Mouse (Mus musculus): ENCODE measurements around the gene Thap2. TPM values are rescaled to one million over a fixed set of nuclear protein-coding genes. Genes with fewer than 3 reads are reported as not detected.

Gene Thap2
- 25.0 and 27.3 TPM in 2 replicates for polyA plus RNA-seq (2016; fragmentation: Nextera tagmentation; extraction: Ambion mirVana)

DNA sequence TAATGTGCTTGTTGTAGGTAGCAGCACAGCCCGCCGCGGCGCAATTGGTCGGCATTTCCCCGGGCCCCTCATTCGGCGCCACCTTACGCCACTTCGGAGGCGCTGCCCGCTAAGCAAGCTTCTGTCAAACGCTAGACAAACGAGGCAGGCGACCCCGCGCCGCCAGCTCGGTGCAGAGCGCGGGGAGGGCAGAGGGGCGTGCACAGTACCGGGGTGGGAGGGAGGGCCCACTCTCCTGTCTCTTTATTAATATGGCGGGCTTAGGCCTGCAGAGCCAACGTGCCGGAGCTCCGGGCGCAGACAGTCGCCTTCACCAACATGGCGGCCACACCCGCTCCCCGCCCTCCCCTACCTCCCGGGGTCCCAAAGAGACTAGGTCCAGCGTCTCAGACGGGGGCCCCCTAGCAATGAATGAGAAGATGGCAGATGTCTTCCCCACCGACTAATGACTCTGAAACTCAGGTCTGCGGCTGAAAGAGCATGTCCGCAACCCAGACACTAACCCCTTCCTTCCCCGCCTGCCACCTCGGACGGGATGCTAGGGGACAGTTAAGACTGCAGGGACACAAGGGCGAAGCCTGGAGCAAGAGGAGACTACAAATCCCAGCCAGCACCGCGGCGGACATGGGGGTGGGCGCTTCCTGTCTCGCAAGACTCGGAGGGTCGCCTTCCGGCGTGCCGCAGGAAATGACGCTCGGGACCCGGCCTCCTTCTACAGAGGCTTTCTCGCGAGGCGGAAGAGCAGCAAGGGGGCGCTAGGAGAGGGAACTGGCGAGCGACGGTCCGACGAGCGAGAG is at the start of gene Thap2, which contains the start of gene Zfc3h1:
Thap2 (minus strand) TSS at position 223 of the 797 bp plus-strand sequence.
Zfc3h1 (plus strand) TSS at position 739 of the 797 bp plus-strand sequence.
- WGBS: under 1% methylated on average over 65 of the region's 65 CpGs
- Histone ChIP-seq H3K27me3 (ENCODE audit: low read depth, poor library complexity, severe bottlenecking) (no peaks in the 10 kb centered on the region), H3K4me1 (peaks cover 43% of the 10 kb centered on the region), H3K4me3 (peak within 1 kb of the TSS; percentile 78), H3K27ac (replicated peaks) (peak within 1 kb of the TSS; percentile 97), H3K36me3 (peaks cover 26% of the 10 kb centered on the region), H3K9me3 (replicated peaks) (no peaks in the 10 kb centered on the region)
- peak; percentile 99 for DNase-seq (ENCODE audit: low spot score)

- no peak for DNase-seq (ENCODE audit: low spot score)
- H3K36me3 ChIP-seq: peaks cover 97% of the 10 kb centered on the region
- no peak overlapping the region for H3K4me3 ChIP-seq
Observed at GRCm38 (mm10) chr10:115425351-115425750, 41.1 kb upstream of the Thap2 start.

DNA sequence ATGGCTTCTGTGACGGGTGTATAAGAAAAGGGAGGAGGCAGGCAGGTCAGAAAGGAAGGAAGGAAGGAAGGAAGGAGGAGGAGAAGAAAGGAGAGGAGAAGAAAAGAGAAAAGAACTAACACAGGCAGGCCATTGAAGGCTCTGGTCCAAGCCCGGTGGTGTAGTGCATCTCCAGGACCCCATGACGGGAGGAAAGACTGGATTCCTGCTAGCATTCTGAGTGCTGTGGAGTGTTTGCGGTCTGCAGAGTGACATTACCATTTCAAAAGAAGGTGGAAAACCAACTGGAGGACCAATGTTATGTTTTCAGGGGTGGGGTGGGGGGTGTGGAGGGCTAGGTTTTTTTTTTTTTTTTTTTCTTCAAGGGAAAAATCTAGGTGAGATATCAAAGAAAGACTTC is 37.7 kb upstream of the Thap2 start:
- Histone ChIP-seq H3K27me3 (ENCODE audit: low read depth, poor library complexity, severe bottlenecking) (no peaks in the 10 kb centered on the region), H3K9me3 (replicated peaks) (no peaks in the 10 kb centered on the region), H3K27ac (replicated peaks) (no peak overlapping the region), H3K36me3 (peaks cover 96% of the 10 kb centered on the region), H3K4me1 (no peaks in the 10 kb centered on the region), H3K4me3 (no peak overlapping the region)
- WGBS: 86% methylated on average over 4 of the region's 4 CpGs
- DNase-seq (ENCODE audit: low spot score): no peak

More at GRCm38 (mm10) chr10:115425351-115425750, 41.1 kb upstream of the Thap2 start:
- 76% methylated on average over 2 of the region's 2 CpGs for WGBS
- Histone ChIP-seq H3K9me3 (replicated peaks) (no peaks in the 10 kb centered on the region), H3K4me1 (no peaks in the 10 kb centered on the region), H3K27ac (replicated peaks) (no peak overlapping the region), H3K27me3 (ENCODE audit: low read depth, poor library complexity, severe bottlenecking) (no peaks in the 10 kb centered on the region)

GRCm38 (mm10) chr10:115414056-115414455 is 29.8 kb upstream of the Thap2 start:
- 92% methylated on average over 3 of the region's 3 CpGs for WGBS
- peaks cover 98% of the 10 kb centered on the region for H3K36me3 ChIP-seq
- H3K4me1 ChIP-seq: no peaks in the 10 kb centered on the region

DNA sequence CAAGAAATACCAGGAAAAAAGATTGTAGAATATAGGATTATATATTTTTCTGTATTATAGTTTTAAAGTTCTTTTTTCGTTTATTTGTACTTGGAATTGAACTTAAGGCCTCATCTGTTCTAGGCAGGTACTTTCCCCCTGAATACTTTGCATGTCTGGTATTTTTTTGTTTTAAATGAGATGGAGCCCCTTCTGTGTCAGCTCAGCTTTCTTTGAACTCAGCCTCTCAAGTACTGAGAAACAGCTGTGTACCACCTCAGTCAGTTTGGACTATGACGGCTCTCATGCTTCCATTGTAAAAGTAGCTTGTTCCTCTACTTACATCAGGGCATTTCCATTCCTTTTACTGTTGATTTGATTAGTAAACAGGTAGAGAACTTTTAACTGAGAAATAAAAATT is 29.3 kb upstream of the Thap2 start:
- no peak overlapping the region for H3K4me3 ChIP-seq
- H3K27me3 ChIP-seq (ENCODE audit: low read depth, poor library complexity, severe bottlenecking): no peaks in the 10 kb centered on the region
- WGBS: 92% methylated on average over 2 of the region's 2 CpGs
- no peak overlapping the region for H3K27ac ChIP-seq (replicated peaks)
- H3K4me1 ChIP-seq: no peaks in the 10 kb centered on the region
- H3K9me3 ChIP-seq (replicated peaks): no peaks in the 10 kb centered on the region
- H3K36me3 ChIP-seq: peaks cover 98% of the 10 kb centered on the region
- no peak for DNase-seq (ENCODE audit: low spot score)

More at GRCm38 (mm10) chr10:115414056-115414455, 29.8 kb upstream of the Thap2 start:
- Histone ChIP-seq H3K4me3 (no peak overlapping the region), H3K27ac (replicated peaks) (no peak overlapping the region), H3K9me3 (replicated peaks) (no peaks in the 10 kb centered on the region), H3K27me3 (ENCODE audit: low read depth, poor library complexity, severe bottlenecking) (no peaks in the 10 kb centered on the region)
- no peak for DNase-seq (ENCODE audit: low spot score)

DNA sequence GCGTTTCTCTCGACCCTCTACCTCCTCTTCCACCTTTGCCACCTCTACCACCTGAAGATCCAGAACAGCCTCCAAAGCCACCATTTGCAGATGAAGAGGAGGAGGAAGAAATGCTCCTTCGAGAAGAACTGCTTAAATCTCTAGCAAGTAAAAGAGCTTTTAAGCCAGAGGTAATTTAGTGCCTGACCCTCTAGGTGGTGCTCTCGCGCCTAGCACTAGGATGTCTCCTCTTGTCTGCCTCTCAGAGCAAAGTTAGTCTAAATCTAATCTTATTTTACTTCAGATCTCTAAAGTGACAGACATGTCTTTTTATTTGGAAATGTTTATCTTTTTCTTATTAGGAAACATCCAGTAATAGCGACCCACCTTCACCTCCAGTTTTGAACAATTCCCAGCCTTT is 22.1 kb upstream of the Thap2 start:
- H3K27ac ChIP-seq (replicated peaks): no peak overlapping the region
- no peak overlapping the region for H3K4me3 ChIP-seq
- peaks cover 95% of the 10 kb centered on the region for H3K36me3 ChIP-seq
- no peaks in the 10 kb centered on the region for H3K9me3 ChIP-seq (replicated peaks)
- DNase-seq (ENCODE audit: low spot score): peak; percentile 51
- H3K4me1 ChIP-seq: no peaks in the 10 kb centered on the region
- no peaks in the 10 kb centered on the region for H3K27me3 ChIP-seq (ENCODE audit: low read depth, poor library complexity, severe bottlenecking)
- 75% methylated on average over 6 of the region's 6 CpGs for WGBS

DNA sequence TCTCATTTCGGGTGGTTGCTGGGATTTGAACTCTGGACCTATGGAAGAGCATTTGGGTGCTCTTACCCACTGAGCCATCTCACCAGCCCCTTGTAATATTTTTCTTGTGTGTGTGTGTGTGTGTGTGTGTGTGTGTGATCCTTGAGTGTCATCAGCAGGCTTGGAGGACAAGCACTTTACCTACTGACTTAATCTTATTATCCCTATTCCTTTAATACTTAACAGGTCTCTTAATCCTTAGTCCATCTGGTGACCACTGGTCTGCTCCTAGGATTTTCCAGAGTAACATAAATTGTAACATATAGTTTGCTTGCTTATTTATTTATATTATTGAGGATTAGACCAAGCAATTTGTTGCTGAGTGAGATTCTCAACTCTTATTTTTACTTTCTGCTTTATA is 7.7 kb upstream of the Thap2 start:
- Histone ChIP-seq H3K9me3 (replicated peaks) (no peaks in the 10 kb centered on the region), H3K4me1 (peaks cover 14% of the 10 kb centered on the region), H3K27ac (replicated peaks) (no peak overlapping the region), H3K36me3 (peaks cover 77% of the 10 kb centered on the region), H3K4me3 (no peak overlapping the region), H3K27me3 (ENCODE audit: low read depth, poor library complexity, severe bottlenecking) (no peaks in the 10 kb centered on the region)
- 83% methylated on average over 1 of the region's 1 CpGs for WGBS
- DNase-seq (ENCODE audit: low spot score): no peak

DNA sequence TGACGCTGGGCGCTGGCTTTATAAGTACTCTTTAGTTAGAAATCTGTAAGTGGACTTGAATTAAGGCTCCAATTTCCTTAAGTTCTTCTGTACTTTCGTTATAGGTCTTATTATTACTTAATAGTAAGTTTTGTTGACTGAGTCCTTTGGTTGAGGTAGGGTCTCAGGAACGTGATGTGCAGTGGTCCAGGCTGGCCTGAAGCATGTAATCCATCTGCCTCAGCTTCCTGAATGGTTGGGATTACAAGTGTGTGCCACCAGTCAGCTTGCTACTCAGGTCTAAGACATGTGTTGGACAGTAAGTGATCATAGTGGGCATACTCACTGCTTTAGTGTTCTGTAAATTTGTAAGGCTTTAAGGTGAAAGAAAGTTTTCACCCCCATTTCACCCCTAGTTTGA is 6.8 kb upstream of the Thap2 start:
- DNase-seq (ENCODE audit: low spot score): no peak
- Histone ChIP-seq H3K27ac (replicated peaks) (no peak overlapping the region), H3K9me3 (replicated peaks) (no peaks in the 10 kb centered on the region), H3K4me1 (peaks cover 22% of the 10 kb centered on the region), H3K27me3 (ENCODE audit: low read depth, poor library complexity, severe bottlenecking) (no peaks in the 10 kb centered on the region), H3K4me3 (no peak overlapping the region), H3K36me3 (peaks cover 71% of the 10 kb centered on the region)
- 94% methylated on average over 4 of the region's 4 CpGs for WGBS

- 92% methylated on average over 3 of the region's 3 CpGs for WGBS
- no peaks in the 10 kb centered on the region for H3K27me3 ChIP-seq (ENCODE audit: low read depth, poor library complexity, severe bottlenecking)
- H3K4me1 ChIP-seq: peaks cover 26% of the 10 kb centered on the region
- H3K27ac ChIP-seq (replicated peaks): no peak overlapping the region
- no peak overlapping the region for H3K4me3 ChIP-seq
- peaks cover 41% of the 10 kb centered on the region for H3K36me3 ChIP-seq
- no peaks in the 10 kb centered on the region for H3K9me3 ChIP-seq (replicated peaks)
- no peak for DNase-seq (ENCODE audit: low spot score)
Observed at GRCm38 (mm10) chr10:115387891-115388290, 3.6 kb upstream of the Thap2 start.

GRCm38 (mm10) chr10:115385018-115386002 is 1.1 kb upstream of the Thap2 start:
- DNase-seq (ENCODE audit: low spot score): peak; percentile 73
- Histone ChIP-seq H3K4me3 (peak overlapping the region; percentile 78), H3K27me3 (ENCODE audit: low read depth, poor library complexity, severe bottlenecking) (no peaks in the 10 kb centered on the region), H3K27ac (replicated peaks) (peak overlapping the region; percentile 97), H3K36me3 (peaks cover 30% of the 10 kb centered on the region), H3K9me3 (replicated peaks) (no peaks in the 10 kb centered on the region), H3K4me1 (peaks cover 43% of the 10 kb centered on the region)
- WGBS: under 1% methylated on average over 88 of the region's 101 CpGs

DNA sequence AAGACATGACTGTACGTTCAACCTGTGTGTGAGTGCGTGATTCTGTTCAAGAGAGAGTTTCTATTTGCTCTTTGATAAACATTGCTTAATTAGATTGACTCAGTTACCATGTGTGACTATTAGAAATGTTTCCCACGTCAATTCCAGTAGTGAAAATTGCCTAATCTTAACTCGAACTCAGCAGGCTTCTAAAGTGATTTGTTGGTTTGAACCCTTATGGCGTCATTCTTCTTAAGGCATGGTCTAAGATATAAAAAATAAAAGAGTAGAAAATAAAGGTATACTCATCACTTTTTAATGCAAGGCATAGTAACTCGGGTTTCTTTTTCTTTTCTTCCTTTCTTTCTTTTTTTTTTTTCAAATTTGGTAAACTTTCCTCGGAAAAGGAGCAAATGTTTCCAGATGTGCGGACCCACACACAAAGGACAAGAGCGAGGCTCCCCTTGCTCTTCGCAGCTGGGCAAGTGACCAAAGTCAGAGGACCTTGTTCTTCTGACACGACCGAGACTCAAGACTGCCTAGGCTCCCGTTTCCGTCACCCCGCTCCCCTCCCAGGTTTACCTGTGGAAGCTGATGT is 511 bp downstream of the Thap2 start:
- Histone ChIP-seq H3K4me1 (peaks cover 43% of the 10 kb centered on the region), H3K27ac (replicated peaks) (peak overlapping the region; percentile 97), H3K27me3 (ENCODE audit: low read depth, poor library complexity, severe bottlenecking) (no peaks in the 10 kb centered on the region), H3K4me3 (peak overlapping the region; percentile 78), H3K36me3 (peaks cover 20% of the 10 kb centered on the region), H3K9me3 (replicated peaks) (no peaks in the 10 kb centered on the region)
- WGBS: 6% methylated on average over 15 of the region's 15 CpGs
- DNase-seq (ENCODE audit: low spot score): no peak

DNA sequence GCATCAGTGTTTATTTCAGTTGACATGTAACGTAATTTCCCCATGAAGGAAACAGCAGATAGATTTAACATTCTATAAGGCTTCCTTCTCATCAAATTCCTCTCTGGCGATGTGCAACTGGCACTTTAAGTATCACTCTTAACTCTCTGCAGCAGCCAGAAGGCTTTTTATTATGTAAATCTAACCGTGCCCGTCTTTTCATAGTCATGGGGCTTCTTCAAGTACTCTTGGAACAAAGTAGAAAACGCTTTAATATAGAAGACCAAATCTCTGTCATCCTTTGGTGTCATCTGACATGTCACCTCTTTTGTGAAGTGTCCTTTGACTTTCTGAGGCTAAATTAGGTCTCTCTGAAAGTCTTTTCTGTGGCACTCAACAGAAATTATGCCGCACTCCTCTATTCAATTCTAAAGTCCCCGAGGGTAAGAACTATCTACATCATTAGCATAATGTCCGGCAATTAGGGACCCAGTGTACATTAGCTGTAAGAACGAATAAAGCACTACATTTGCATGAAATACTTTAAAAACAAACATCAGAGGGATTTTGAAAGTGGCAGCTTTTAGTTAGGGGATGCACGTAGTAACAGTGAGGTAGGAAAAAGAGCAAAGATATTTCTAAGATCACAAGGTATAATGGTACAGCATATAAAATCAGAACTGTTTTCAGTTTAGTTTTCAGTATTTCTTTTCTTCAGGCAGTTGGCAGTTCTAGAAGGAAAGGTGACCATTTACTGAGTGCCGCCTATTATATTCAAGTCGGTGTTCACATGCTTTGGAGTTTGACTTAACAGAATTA is 1.2 kb downstream of the Thap2 start:
- H3K4me1 ChIP-seq: peaks cover 37% of the 10 kb centered on the region
- no peaks in the 10 kb centered on the region for H3K9me3 ChIP-seq (replicated peaks)
- WGBS: 33% methylated on average over 12 of the region's 12 CpGs
- no peak for DNase-seq (ENCODE audit: low spot score)
- peak overlapping the region; percentile 97 for H3K27ac ChIP-seq (replicated peaks)
- peak overlapping the region; percentile 78 for H3K4me3 ChIP-seq
- no peaks in the 10 kb centered on the region for H3K27me3 ChIP-seq (ENCODE audit: low read depth, poor library complexity, severe bottlenecking)
- peaks cover 14% of the 10 kb centered on the region for H3K36me3 ChIP-seq

Measured in midbrain, embryonic 10.5 days (tissue).